Mouse (Mus musculus): ENCODE results near the gene Jazf1. TPM values are rescaled to one million over a fixed set of nuclear protein-coding genes. Genes with fewer than 3 reads are reported as not detected.

Jazf1 gene
- polyA plus RNA-seq, 1 experiment from 2014 or later: 3.3 TPM

GRCm38 (mm10) chr6:52893811-52894500 is 174.5 kb downstream of the Jazf1 start:
- ATAC-seq (no peak), DNase-seq (no peak)
- Histone ChIP-seq H3K36me3 (replicated peaks; ENCODE audit: insufficient read depth, low read length) (no peaks in the 10 kb centered on the region), H3K9me3 (ENCODE audit: low read length) (no peaks in the 10 kb centered on the region), H3K9ac (replicated peaks) (no peak overlapping the region), H3K4me3 (ENCODE audit: low read depth, low read length) (no peak overlapping the region), H3K27ac (ENCODE audit: low read depth) (no peak overlapping the region), H3K27me3 (ENCODE audit: insufficient read depth, low read length) (no peaks in the 10 kb centered on the region), H3K4me1 (ENCODE audit: insufficient read depth) (no peaks in the 10 kb centered on the region), H3K4me2 (ENCODE audit: low read depth, low read length) (no peak overlapping the region)
- no peak for TF ChIP-seq EP300 (IDR thresholded peaks at IDR 0.05; ENCODE audit: low read depth)
- TF ChIP-seq CTCF (IDR thresholded peaks at IDR 0.05; ENCODE audit: low read depth): no peak
- 73% methylated on average over 9 of the region's 9 CpGs for WGBS (ENCODE audit: insufficient replicate concordance)

- ATAC-seq: no peak
- no peaks in the 10 kb centered on the region for H3K27me3 ChIP-seq (ENCODE audit: insufficient read depth, low read length)
- H3K27ac ChIP-seq (ENCODE audit: low read depth): no peak overlapping the region
- WGBS (ENCODE audit: insufficient replicate concordance): 72% methylated on average over 3 of the region's 3 CpGs
- no peaks in the 10 kb centered on the region for H3K9me3 ChIP-seq (ENCODE audit: low read length)
- H3K9ac ChIP-seq (replicated peaks): no peak overlapping the region
- no peak overlapping the region for H3K4me3 ChIP-seq (ENCODE audit: low read depth, low read length)
- no peaks in the 10 kb centered on the region for H3K36me3 ChIP-seq (replicated peaks; ENCODE audit: insufficient read depth, low read length)
- TF ChIP-seq EP300 (IDR thresholded peaks at IDR 0.05; ENCODE audit: low read depth) (no peak), CTCF (IDR thresholded peaks at IDR 0.05; ENCODE audit: low read depth) (no peak)
- no peak for DNase-seq
- no peak overlapping the region for H3K4me2 ChIP-seq (ENCODE audit: low read depth, low read length)
- no peaks in the 10 kb centered on the region for H3K4me1 ChIP-seq (ENCODE audit: insufficient read depth)
These were observed 175.5 kb downstream of the Jazf1 start for GRCm38 (mm10) chr6:52892978-52893377.

- no peak overlapping the region for H3K4me2 ChIP-seq (ENCODE audit: low read depth, low read length)
- no peaks in the 10 kb centered on the region for H3K4me1 ChIP-seq (ENCODE audit: insufficient read depth)
- 80% methylated on average over 4 of the region's 4 CpGs for WGBS (ENCODE audit: insufficient replicate concordance)
- no peak for ATAC-seq
- no peaks in the 10 kb centered on the region for H3K27me3 ChIP-seq (ENCODE audit: insufficient read depth, low read length)
- H3K9ac ChIP-seq (replicated peaks): no peak overlapping the region
- no peaks in the 10 kb centered on the region for H3K9me3 ChIP-seq (ENCODE audit: low read length)
- H3K36me3 ChIP-seq (replicated peaks; ENCODE audit: insufficient read depth, low read length): no peaks in the 10 kb centered on the region
- no peak for DNase-seq
- H3K4me3 ChIP-seq (ENCODE audit: low read depth, low read length): no peak overlapping the region
- TF ChIP-seq CTCF (IDR thresholded peaks at IDR 0.05; ENCODE audit: low read depth) (no peak), EP300 (IDR thresholded peaks at IDR 0.05; ENCODE audit: low read depth) (no peak)
- H3K27ac ChIP-seq (ENCODE audit: low read depth): no peak overlapping the region
These were observed 180.8 kb downstream of the Jazf1 start for GRCm38 (mm10) chr6:52887541-52888203.

- no peak overlapping the region for H3K4me2 ChIP-seq (ENCODE audit: low read depth, low read length)
- no peaks in the 10 kb centered on the region for H3K27me3 ChIP-seq (ENCODE audit: insufficient read depth, low read length)
- 60% methylated on average over 2 of the region's 2 CpGs for whole genome bisulfite sequencing (ENCODE audit: insufficient replicate concordance)
- no peaks in the 10 kb centered on the region for H3K4me1 ChIP-seq (ENCODE audit: insufficient read depth)
- DNase-seq: no peak
- TF ChIP-seq CTCF (IDR thresholded peaks at IDR 0.05; ENCODE audit: low read depth): no peak
- no peak for TF ChIP-seq EP300 (IDR thresholded peaks at IDR 0.05; ENCODE audit: low read depth)
- no peak for ATAC-seq
- H3K36me3 ChIP-seq (replicated peaks; ENCODE audit: insufficient read depth, low read length): no peaks in the 10 kb centered on the region
- no peak overlapping the region for H3K27ac ChIP-seq (ENCODE audit: low read depth)
- H3K9ac ChIP-seq (replicated peaks): no peak overlapping the region
- H3K9me3 ChIP-seq (ENCODE audit: low read length): no peaks in the 10 kb centered on the region; the same call in 1 of the 2 replicates
- H3K4me3 ChIP-seq (ENCODE audit: low read depth, low read length): no peak overlapping the region
These were observed 184.7 kb downstream of the Jazf1 start for GRCm38 (mm10) chr6:52883773-52884172.

GRCm38 (mm10) chr6:52877176-52877575 is 191.3 kb downstream of the Jazf1 start:
- no peak for TF ChIP-seq EP300 (IDR thresholded peaks at IDR 0.05; ENCODE audit: low read depth)
- Histone ChIP-seq H3K9me3 (ENCODE audit: low read length) (no peaks in the 10 kb centered on the region; the same call in 1 of the 2 replicates), H3K27ac (ENCODE audit: low read depth) (no peak overlapping the region), H3K27me3 (ENCODE audit: insufficient read depth, low read length) (no peaks in the 10 kb centered on the region), H3K4me2 (ENCODE audit: low read depth, low read length) (no peak overlapping the region), H3K9ac (replicated peaks) (no peak overlapping the region), H3K4me1 (ENCODE audit: insufficient read depth) (no peaks in the 10 kb centered on the region), H3K36me3 (replicated peaks; ENCODE audit: insufficient read depth, low read length) (no peaks in the 10 kb centered on the region), H3K4me3 (ENCODE audit: low read depth, low read length) (no peak overlapping the region)
- no peak for DNase-seq
- WGBS (ENCODE audit: insufficient replicate concordance): 24% methylated on average over 4 of the region's 4 CpGs
- ATAC-seq: no peak

GRCm38 (mm10) chr6:52871306-52871705 is 197.1 kb downstream of the Jazf1 start:
- TF ChIP-seq CTCF (IDR thresholded peaks at IDR 0.05; ENCODE audit: low read depth) (no peak), EP300 (IDR thresholded peaks at IDR 0.05; ENCODE audit: low read depth) (no peak)
- ATAC-seq (no peak), DNase-seq (no peak)
- Histone ChIP-seq H3K36me3 (replicated peaks; ENCODE audit: insufficient read depth, low read length) (no peaks in the 10 kb centered on the region), H3K4me2 (ENCODE audit: low read depth, low read length) (no peak overlapping the region), H3K9ac (replicated peaks) (no peak overlapping the region), H3K27ac (ENCODE audit: low read depth) (no peak overlapping the region), H3K4me1 (ENCODE audit: insufficient read depth) (no peaks in the 10 kb centered on the region; the same call in 1 of the 2 replicates), H3K27me3 (ENCODE audit: insufficient read depth, low read length) (no peaks in the 10 kb centered on the region), H3K9me3 (ENCODE audit: low read length) (no peaks in the 10 kb centered on the region), H3K4me3 (ENCODE audit: low read depth, low read length) (no peak overlapping the region)
- 43% methylated on average over 2 of the region's 2 CpGs for WGBS (ENCODE audit: insufficient replicate concordance)

All from liver, postnatal 0 days (tissue).